Mouse (Mus musculus): ENCODE data around the gene Pdlim1. TPM values are rescaled to one million over a fixed set of nuclear protein-coding genes. Genes with fewer than 3 reads are reported as not detected.
A peak's percentile ranks its signal among the peaks of the same experiment; 100 is the strongest.

Pdlim1 gene
- polyA plus RNA-seq, 1 experiment from 2014 or later, result 38.4 TPM

DNA sequence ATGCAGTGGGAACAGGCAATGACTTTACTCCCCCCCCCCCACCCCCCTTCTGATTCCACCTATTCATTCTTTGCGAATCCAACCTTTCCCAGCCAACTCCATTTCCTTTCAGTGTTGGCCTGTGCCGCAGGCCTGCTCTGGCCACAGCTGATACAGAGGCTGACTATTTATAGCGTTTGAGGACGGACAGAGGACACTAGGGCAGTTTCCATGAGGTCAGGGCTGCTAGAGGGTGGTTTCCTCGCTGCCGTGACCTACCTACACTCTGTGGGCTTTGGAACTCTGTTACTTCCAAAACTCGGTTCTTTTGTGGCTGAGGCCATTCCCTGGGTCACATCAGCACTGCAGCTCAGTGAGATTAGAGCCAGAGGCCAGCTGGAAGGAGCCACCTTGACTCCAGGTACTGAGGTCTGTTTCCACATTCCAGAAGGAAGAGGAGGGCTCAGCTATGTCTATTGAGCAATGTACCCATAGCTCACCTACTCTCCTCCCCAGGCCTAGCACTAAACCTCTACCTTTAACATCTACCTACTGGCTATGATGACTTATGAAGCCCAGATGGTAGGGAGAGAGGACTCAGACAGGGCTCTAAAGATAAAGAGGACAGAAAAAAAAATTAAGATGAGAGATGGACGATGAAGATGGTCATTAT, 6.9 kb upstream of the Pdlim1 start:
- no peak overlapping the region for H3K27ac ChIP-seq
- H3K9ac ChIP-seq, result no peak overlapping the region
- no peaks in the 10 kb centered on the region for H3K9me3 ChIP-seq (replicated peaks)
- H3K4me1 ChIP-seq, result no peaks in the 10 kb centered on the region
- H3K4me2 ChIP-seq, result no peak overlapping the region
- WGBS, result 68% methylated on average over 8 of the region's 8 CpGs
- H3K4me3 ChIP-seq (replicated peaks), result no peak overlapping the region
- no peaks in the 10 kb centered on the region for H3K27me3 ChIP-seq
- no peak for ATAC-seq (replicated peaks; ENCODE audit: low FRiP score)
- H3K36me3 ChIP-seq, result no peaks in the 10 kb centered on the region

DNA sequence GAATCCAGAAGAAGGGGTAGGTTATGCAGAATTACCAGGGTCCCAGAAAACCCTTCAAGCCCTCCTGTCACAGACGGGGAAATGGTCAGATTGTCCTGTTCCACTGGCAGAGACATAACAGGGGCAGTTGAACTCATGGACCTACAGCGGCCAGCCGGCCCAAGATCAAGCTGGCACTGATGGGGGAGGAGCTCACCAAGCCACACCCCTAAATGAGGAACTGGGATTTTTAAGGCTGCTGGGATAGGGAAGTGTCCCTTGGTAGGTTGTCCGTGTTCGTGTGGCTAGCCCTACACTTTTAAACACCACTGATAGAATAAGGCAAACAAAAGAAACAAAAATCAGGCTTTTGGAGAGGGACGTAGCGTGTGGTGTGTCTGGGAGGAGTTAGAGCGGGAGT, 5.9 kb upstream of the Pdlim1 start:
- Histone ChIP-seq H3K4me3 (replicated peaks) (no peak overlapping the region), H3K9ac (no peak overlapping the region), H3K27me3 (peaks cover 8% of the 10 kb centered on the region), H3K4me1 (no peaks in the 10 kb centered on the region), H3K27ac (no peak overlapping the region), H3K9me3 (replicated peaks) (no peaks in the 10 kb centered on the region), H3K4me2 (no peak overlapping the region), H3K36me3 (no peaks in the 10 kb centered on the region)
- WGBS, result 92% methylated on average over 8 of the region's 8 CpGs
- ATAC-seq (replicated peaks; ENCODE audit: low FRiP score), result no peak

DNA sequence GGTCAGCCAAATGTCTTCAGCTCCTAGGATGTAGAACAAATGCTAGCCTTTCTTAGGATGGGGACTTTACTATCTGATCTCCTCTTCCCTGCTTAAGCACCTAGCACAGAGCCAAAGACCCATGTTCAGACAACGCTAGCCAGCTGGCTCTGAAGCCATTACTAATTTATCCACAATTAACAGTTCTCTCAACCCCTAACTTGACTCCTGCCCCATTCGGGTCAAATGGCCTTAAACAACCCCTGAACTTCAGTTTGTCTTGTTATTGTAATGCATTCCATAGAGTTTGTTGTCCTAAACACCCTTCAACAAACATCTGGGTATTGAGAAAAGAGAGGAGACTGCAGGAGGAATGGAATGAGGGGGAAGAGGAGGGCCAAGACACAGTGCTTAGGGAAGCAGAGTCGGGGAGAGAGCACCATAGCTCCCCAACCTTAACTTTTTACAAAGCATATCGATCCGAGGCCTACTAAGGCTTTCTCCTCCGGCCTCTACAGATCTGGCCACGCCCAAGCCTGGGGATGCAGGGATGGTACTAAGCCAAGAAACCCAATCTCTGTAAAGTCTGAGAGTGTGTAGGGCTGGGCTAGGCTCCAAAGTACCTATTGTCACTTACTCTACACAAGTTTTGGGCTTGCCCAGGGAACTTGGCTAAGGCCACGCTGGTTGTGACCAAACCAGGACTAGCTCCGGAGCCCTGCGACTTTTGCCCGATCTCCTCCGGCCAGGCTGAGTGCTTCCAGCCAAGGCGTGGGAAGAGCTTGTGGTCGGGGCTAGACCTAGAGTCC, 4.0 kb upstream of the Pdlim1 start:
- no peak for ATAC-seq (replicated peaks; ENCODE audit: low FRiP score)
- H3K9ac ChIP-seq, result no peak overlapping the region

DNA sequence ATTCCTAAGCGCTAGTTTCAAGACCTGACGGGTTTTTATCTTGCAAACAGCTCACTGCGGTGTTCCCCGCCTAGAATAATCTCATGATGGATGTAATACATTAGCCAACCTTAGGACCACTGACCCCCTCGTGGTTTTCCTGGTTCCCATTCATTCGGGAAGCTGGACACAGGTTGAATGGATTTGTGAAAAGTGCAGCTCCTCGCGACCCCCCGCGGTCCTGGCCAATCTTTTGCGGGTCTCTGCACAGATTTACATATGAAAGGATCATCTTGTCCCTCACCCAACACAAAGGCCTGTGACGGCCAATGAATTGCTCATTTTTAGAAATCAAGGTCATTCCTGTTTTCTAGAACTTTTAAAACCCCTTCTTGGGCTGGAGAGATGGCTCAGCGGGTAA, 1.0 kb upstream of the Pdlim1 start:
- Histone ChIP-seq H3K36me3 (no peaks in the 10 kb centered on the region), H3K9ac (no peak overlapping the region), H3K4me3 (replicated peaks) (no peak overlapping the region), H3K9me3 (replicated peaks) (no peaks in the 10 kb centered on the region), H3K27ac (no peak overlapping the region), H3K4me2 (no peak overlapping the region), H3K4me1 (peaks cover 12% of the 10 kb centered on the region), H3K27me3 (peaks cover 46% of the 10 kb centered on the region)
- WGBS, result 53% methylated on average over 13 of the region's 13 CpGs
- no peak for ATAC-seq (replicated peaks; ENCODE audit: low FRiP score)

More for the DNA sequence above, 4.0 kb upstream of the Pdlim1 start:
- Histone ChIP-seq H3K4me2 (no peak overlapping the region), H3K9me3 (replicated peaks) (no peaks in the 10 kb centered on the region), H3K27me3 (peaks cover 27% of the 10 kb centered on the region), H3K36me3 (no peaks in the 10 kb centered on the region), H3K4me1 (peaks cover 8% of the 10 kb centered on the region), H3K4me3 (replicated peaks) (no peak overlapping the region), H3K27ac (no peak overlapping the region)
- WGBS, result 87% methylated on average over 14 of the region's 14 CpGs

DNA sequence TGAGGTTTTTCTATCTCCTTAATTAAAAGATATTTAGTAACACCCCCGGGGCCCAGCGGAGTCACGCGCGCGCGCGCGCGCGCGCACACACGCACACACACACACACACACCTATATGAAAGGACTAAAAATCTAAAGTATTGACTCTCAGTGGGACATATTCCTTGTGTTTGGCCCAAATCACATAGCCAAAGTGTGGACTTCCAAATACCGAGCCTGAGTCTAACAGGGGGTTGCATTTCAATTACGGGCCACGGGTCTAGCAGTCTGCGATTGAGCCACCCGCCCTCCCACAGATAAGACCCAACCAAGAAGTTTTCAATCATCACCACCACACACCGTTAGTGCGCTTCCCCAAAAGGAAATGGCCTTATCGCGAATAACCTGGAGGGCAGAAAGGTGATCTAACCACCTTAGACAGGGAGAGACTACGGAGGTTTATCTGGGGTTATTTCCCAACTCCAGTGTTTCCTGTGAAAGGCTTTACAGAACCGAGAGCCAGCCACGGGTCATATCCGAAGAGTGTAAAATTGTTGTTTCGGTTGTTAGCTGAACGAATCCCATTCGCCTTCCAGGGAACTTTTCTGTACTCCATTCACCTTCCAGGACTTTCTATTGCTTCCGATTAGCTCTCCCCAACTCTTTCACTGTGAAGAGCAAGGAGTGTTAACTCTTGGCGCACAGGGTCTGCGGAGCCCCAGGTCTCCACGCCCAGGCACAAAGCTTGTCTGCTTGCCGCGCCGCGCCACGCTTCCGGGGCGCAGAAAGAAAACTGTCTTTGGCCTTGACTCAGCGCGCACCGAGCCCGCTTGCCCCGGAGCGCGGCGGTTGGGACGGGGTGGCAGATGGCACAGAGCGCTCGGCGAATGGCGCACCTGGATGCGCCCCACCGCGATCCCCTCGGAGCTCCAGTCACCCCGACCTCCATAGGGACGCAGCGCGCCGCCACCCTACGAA, 1.0 kb downstream of the Pdlim1 start:
- H3K36me3 ChIP-seq, result no peaks in the 10 kb centered on the region
- 7% methylated on average over 63 of the region's 63 CpGs for WGBS

DNA sequence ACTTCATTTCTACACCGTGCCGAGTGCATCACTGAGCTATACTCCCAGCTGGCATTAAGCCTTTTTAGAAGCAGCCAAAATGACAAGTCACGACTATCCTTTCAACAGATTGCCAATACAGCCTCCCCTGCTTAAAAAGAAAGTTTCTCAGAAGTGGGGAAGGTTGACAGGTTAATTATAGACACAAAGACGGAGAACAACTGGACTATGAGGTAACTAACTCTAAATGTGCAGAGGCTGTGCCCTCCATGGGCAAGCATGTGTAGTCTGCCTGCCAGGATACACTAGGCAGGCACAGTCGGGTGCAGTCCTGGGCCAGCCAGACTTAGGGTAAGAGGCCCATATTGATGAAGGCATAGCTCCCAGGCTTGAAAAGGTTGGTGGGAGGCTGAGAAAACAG, 2.1 kb downstream of the Pdlim1 start:
- no peaks in the 10 kb centered on the region for H3K36me3 ChIP-seq
- peaks cover 46% of the 10 kb centered on the region for H3K27me3 ChIP-seq
- H3K4me2 ChIP-seq, result no peak overlapping the region
- no peak for ATAC-seq (replicated peaks; ENCODE audit: low FRiP score)
- H3K9me3 ChIP-seq (replicated peaks), result no peaks in the 10 kb centered on the region
- peaks cover 12% of the 10 kb centered on the region for H3K4me1 ChIP-seq
- H3K27ac ChIP-seq, result no peak overlapping the region
- H3K9ac ChIP-seq, result no peak overlapping the region
- H3K4me3 ChIP-seq (replicated peaks), result 0 out of 2 replicates have a peak overlapping the region, but pooled peaks have one; percentile 69
- 62% methylated on average over 5 of the region's 5 CpGs for WGBS

More for the DNA sequence above, 1.0 kb downstream of the Pdlim1 start:
- Histone ChIP-seq H3K27ac (no peak overlapping the region), H3K9me3 (replicated peaks) (no peaks in the 10 kb centered on the region), H3K9ac (peak overlapping the region; percentile 50), H3K4me3 (replicated peaks) (peak overlapping the region; percentile 69), H3K27me3 (peaks cover 46% of the 10 kb centered on the region), H3K4me2 (peak overlapping the region; percentile 99), H3K4me1 (peaks cover 12% of the 10 kb centered on the region)
- peak; percentile 47; the same call in 1 of the 2 replicates for ATAC-seq (replicated peaks; ENCODE audit: low FRiP score)

DNA sequence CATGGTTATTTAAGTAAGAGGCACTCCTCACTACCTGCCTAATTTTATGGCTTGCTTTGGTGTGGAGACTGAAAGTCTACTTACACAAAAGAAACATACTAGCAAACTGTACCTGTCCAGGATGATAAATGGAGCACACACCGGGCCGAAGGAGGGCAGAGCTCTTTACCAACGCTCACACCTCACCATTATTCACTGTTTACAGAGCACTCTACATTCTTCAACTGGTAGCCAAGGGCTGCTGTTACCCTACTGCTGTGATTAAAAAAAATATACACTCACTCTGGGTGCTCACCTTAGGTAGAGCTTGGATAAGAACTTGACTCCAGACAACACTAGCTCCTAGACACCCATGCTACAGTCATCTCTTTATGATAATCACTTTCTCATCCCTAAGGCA, 3.1 kb downstream of the Pdlim1 start:
- Histone ChIP-seq H3K27ac (no peak overlapping the region), H3K9me3 (replicated peaks) (no peaks in the 10 kb centered on the region)
- no peak for ATAC-seq (replicated peaks; ENCODE audit: low FRiP score)

DNA sequence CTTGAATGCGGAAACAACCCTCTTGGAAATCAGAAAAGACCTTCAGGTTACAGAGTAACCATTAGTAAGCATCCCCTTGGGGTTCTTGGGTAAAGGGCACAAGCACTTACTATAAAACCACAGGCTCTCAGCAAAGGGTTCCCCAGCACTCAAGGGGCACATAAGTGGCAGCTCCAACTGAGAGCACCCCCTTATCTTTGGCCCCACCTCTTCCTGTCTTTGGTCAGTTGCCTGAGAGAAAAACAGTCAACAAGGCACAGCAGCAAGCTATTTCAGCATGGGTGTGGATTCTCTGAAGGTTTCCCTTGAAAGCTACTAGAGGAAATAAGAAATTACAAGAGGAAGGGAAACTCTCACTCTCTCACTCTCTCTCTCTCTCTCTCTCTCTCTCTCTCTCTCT, 4.3 kb downstream of the Pdlim1 start:
- no peak overlapping the region for H3K4me2 ChIP-seq
- H3K27ac ChIP-seq, result no peak overlapping the region
- peaks cover 37% of the 10 kb centered on the region for H3K27me3 ChIP-seq
- H3K4me3 ChIP-seq (replicated peaks), result no peak overlapping the region
- H3K36me3 ChIP-seq, result no peaks in the 10 kb centered on the region
- 91% methylated on average over 1 of the region's 1 CpGs for WGBS
- H3K9ac ChIP-seq, result no peak overlapping the region
- ATAC-seq (replicated peaks; ENCODE audit: low FRiP score), result no peak
- no peaks in the 10 kb centered on the region for H3K9me3 ChIP-seq (replicated peaks)
- H3K4me1 ChIP-seq, result peaks cover 12% of the 10 kb centered on the region

More for the DNA sequence above, 3.1 kb downstream of the Pdlim1 start:
- Histone ChIP-seq H3K36me3 (no peaks in the 10 kb centered on the region), H3K9ac (no peak overlapping the region), H3K4me1 (peaks cover 12% of the 10 kb centered on the region), H3K4me2 (no peak overlapping the region), H3K4me3 (replicated peaks) (no peak overlapping the region), H3K27me3 (peaks cover 46% of the 10 kb centered on the region)
- WGBS, result 55% methylated on average over 3 of the region's 3 CpGs

DNA sequence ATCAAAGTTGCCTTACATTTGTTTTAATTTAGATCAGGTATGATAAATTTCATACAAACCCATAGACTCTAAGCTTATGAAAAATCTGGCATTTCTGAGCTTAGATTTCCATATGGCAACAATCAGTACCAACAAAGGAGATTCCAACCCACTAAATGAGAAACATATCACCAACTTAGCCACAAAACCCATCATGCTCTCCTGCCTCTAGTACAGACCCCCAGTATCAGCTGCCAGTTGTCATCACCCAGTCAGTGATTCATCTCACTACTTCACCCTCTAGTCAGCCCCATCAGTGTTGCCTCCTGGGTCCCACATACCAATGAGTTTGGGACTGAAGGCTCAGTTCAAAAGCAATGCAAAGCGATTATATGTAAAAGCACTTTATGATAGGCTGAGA, 12.2 kb downstream of the Pdlim1 start:
- Histone ChIP-seq H3K4me3 (replicated peaks) (no peak overlapping the region), H3K27me3 (no peaks in the 10 kb centered on the region), H3K4me2 (no peak overlapping the region), H3K9me3 (replicated peaks) (no peaks in the 10 kb centered on the region), H3K4me1 (no peaks in the 10 kb centered on the region), H3K36me3 (no peaks in the 10 kb centered on the region), H3K9ac (no peak overlapping the region), H3K27ac (no peak overlapping the region)
- WGBS, result 96% methylated on average over 1 of the region's 1 CpGs
- ATAC-seq (replicated peaks; ENCODE audit: low FRiP score), result no peak

DNA sequence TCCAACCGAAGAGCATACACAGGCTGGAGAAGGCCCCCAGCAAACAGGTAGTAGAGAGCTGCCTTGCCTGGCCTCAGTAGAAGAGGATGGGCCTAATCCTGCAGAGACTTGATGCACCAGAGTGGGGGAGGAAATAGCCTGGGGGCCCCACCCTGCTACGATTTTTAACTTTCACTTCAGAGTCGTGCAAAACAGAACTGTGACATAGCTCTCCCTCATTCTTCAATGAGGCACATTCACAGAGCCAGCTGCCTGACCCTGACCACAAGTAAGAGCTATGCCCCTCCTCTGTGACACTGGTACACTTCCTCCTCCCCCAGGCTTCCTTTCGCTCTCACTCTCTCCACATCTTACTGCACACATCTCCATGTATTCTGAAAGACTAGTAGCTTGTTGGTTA, 14.2 kb downstream of the Pdlim1 start:
- no peaks in the 10 kb centered on the region for H3K36me3 ChIP-seq
- no peak overlapping the region for H3K4me2 ChIP-seq
- H3K4me1 ChIP-seq, result 0 out of 2 replicates have a peak, but pooled peaks cover 4% of the 10 kb centered on the region
- no peaks in the 10 kb centered on the region for H3K27me3 ChIP-seq
- ATAC-seq (replicated peaks; ENCODE audit: low FRiP score), result no peak
- no peak overlapping the region for H3K9ac ChIP-seq
- WGBS, result 56% methylated on average over 4 of the region's 4 CpGs
- no peak overlapping the region for H3K4me3 ChIP-seq (replicated peaks)
- no peaks in the 10 kb centered on the region for H3K9me3 ChIP-seq (replicated peaks)
- no peak overlapping the region for H3K27ac ChIP-seq

DNA sequence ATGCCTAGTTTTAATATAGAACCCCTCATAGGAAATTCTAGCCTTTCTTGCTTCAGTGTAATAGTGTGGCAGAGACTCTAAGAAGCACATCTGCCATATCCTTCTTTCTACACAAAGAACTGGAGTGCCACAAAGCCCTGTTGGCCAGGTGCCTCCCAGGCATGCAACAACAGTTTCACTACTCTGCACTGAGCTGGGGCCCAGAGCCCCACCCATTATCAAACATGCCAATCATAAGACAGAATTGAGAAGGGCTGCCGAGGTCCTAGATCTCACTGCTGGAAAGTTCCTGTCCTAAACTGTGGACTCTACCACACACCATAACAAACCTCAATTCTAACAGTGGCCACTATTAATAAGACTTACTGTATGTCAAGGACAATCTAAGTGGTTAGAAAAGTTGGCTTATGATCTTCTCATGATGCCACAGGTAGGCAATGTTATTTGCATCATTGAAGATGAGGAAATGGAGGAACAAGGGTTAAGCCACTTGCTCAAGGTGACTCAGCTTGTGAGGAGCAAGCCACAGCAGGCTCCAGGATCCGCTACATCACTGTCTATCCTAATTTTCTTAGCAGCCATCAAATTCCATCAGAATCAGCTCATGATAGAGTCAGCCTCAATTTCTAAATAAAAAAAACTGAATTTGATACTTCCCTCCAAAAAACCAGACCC, 15.1 kb downstream of the Pdlim1 start:
- WGBS, result 69% methylated on average over 2 of the region's 2 CpGs
- ATAC-seq (replicated peaks; ENCODE audit: low FRiP score), result no peak
- Histone ChIP-seq H3K4me1 (0 out of 2 replicates have a peak, but pooled peaks cover 4% of the 10 kb centered on the region), H3K4me3 (replicated peaks) (no peak overlapping the region), H3K27me3 (no peaks in the 10 kb centered on the region), H3K27ac (no peak overlapping the region), H3K4me2 (no peak overlapping the region), H3K9me3 (replicated peaks) (no peaks in the 10 kb centered on the region), H3K36me3 (no peaks in the 10 kb centered on the region), H3K9ac (no peak overlapping the region)

All from kidney, embryonic 15.5 days (tissue).